Mouse (Mus musculus) lung, adult 2 months (tissue): Measurements from ENCODE around the gene Cdh23. TPM values are rescaled to one million over a fixed set of nuclear protein-coding genes. Genes with fewer than 3 reads are reported as not detected.

Source experiments
- DNase-seq: peaks from one replicate; pipeline ENCODE4 v3.0.0; 2022
- H3K4me1 ChIP-seq: fragments of 200-500 bp; 2 replicates; pipeline ENCODE4 v1.6.1; 2011; ENCODE audit warnings: low read length; ENCODE audit not compliant: control insufficient read depth, insufficient read depth
- H3K4me3 ChIP-seq: fragments of 200-500 bp; replicated peaks from 2 replicates; pipeline ENCODE3; 2011; ENCODE audit warnings: low read depth, mild to moderate bottlenecking, control low read depth, low read length; ENCODE audit errors: extremely low read depth
- CTCF ChIP-seq: fragments of 200-500 bp; IDR thresholded peaks from 2 replicates; pipeline ENCODE4 v1.5.1; 2011; ENCODE audit warnings: mild to moderate bottlenecking, low read length, control low read depth; ENCODE audit not compliant: insufficient read depth
- POLR2A ChIP-seq: fragments of 200-500 bp; IDR thresholded peaks from 2 replicates; pipeline ENCODE4 v1.6.1; 2011; ENCODE audit warnings: low read depth, mild to moderate bottlenecking, control low read depth, low read length, borderline replicate concordance; ENCODE audit errors: extremely low read depth
- WGBS: fragments of 180-500 bp; shearing (Covaris S2); methylation state at CpG from one replicate; pipeline ENCODE4 v1.1.7; 2018; 5-methylcytosine and 5-hydroxymethylcytosine counted together
- polyA plus RNA-seq: library from polyadenylated mRNA; depleted of rRNA; stranded (reverse); fragments of >200 nt; gene quantifications from 2 replicates; pipeline ENCODE4 v1.2.3, GENCODE M21; 2012

The Cdh23 gene
- polyA plus RNA-seq, 1 experiment = 0.78 TPM

DNA sequence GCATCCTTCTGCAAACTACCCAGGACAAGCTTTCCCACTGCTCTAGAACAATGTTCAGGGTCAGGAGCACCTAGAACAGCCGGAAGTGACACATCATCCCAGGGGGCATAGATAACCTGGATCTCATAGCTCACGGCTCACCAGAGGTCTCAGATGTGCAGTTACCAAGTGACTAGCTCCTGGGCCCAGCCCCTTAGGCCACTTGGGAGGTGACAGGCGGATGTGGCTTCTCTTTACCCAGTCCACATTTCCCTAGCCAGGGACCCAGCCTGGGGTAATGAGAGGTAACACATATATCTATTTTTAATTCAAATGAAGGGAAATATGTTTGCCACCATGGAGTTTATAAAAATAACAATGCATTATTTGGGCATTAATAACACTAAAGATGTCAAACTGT lies 71.3 kb downstream of the Cdh23 start:
- H3K4me1 ChIP-seq = no peaks in the 10 kb centered on the region
- TF ChIP-seq CTCF (no peak), POLR2A (no peak)
- DNase-seq = no peak
- no peak overlapping the region for H3K4me3 ChIP-seq
- WGBS = 52% methylated on average over 3 of the region's 3 CpGs

DNA sequence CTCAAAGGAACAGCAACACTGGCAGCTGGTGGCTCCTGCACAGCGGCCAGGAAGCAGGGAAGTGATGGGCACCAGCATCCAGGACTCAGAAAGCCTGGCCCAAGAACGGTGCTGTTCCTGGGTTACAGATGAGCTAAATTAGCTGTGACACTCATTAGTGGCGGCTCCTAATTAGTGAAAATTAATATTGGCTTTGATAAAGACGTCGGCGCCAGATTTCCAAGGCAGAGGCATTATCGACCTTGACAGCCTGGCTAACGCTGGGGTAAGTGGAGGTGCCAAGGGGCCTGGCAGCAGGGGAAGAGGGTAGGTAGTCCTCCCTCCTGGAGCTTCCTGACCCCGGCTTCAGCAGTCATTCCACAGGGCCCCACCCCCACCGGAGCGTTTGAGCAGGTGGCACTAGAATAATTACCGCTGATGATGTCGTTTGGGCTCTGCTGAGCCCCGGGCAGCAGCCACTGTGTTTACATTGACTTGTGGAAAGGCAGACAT lies 72.0 kb downstream of the Cdh23 start:
- TF ChIP-seq POLR2A = no peak
- no peak for TF ChIP-seq CTCF
- no peak overlapping the region for H3K4me3 ChIP-seq
- no peaks in the 10 kb centered on the region for H3K4me1 ChIP-seq
- DNase-seq = no peak
- 41% methylated on average over 14 of the region's 14 CpGs for WGBS

DNA sequence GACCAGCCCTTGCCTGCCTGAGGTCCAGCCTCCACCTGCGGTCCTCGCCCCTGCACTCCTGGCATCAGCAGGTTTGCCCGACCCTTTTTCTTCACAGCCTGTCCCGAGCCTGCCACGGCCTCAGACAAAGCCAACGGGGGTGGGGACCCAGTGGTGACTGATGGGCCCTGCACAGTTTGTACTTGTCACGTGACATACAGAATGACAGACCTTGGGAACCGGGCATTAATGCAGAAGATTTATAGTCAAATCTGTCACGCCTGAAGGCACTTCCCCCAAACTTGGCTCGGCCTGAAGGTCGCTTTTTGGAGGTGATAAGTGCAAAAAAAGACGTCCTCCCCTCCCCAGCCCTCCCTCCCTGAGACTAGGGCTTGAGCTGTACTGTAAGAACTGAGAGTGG lies 73.5 kb downstream of the Cdh23 start:
- TF ChIP-seq CTCF = no peak
- TF ChIP-seq POLR2A = no peak
- Histone ChIP-seq H3K4me3 (no peak overlapping the region), H3K4me1 (no peaks in the 10 kb centered on the region)
- DNase-seq = no peak
- 41% methylated on average over 12 of the region's 12 CpGs for WGBS

DNA sequence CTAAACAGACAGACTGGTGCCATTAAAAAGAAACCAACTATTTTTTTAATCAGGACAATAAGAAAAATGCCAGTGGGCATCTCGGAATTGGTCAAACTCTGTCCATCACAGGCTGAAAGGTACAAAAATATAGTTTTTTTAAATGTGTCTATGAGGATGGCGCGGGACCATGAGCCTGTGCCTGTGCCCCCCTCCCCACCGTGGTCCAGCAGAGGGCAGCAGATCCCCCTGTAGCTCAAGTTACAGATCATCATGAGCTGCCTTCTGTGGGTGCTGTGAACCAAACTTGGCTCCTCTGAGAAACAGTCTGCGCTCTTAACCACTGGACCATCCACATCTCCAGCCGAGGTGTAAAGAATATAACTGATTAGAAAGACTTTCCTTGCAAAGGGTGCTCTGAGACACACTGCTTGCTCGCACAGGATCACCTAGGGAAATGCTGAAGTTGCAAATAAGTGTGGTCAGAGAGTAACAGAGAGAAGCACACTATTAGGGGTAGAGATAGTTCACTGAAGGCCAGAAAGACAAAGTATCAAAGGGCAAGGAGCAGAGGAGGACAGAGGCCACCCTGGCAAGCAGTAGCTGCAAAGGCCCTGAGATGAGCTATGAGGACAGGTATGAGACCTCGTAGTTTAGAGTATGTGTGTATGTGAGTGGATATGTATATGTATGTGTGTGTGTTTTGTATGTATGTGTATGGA lies 74.7 kb downstream of the Cdh23 start:
- TF ChIP-seq POLR2A (no peak), CTCF (no peak)
- H3K4me1 ChIP-seq = no peaks in the 10 kb centered on the region

DNA sequence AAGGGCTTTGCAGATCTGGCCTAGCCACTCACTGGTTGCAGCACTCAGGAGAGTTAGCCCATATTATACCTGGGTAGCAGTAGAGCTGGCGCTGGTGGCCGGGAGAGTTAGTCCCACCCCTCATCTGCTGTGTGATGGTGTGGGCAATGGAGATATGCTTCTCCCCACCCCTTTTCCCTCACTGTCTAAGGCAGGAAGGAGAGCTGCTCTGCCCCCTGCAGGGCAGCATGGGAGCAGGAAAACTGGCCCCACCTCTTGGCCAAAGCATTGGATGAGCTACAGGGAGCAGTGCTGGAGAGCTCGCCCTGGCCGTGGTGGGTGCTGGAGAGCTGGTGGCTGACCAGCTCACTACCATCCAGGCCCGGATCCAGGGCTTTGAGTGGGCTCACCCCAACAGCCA lies 80.4 kb downstream of the Cdh23 start:
- H3K4me3 ChIP-seq = no peak overlapping the region
- no peaks in the 10 kb centered on the region for H3K4me1 ChIP-seq
- no peak for DNase-seq
- TF ChIP-seq CTCF = peak; percentile 19; the same call in 1 of the 2 replicates
- TF ChIP-seq POLR2A = no peak
- 66% methylated on average over 5 of the region's 5 CpGs for WGBS

More for the DNA sequence above, 74.7 kb downstream of the Cdh23 start:
- DNase-seq = no peak
- WGBS = 89% methylated on average over 8 of the region's 8 CpGs
- H3K4me3 ChIP-seq = no peak overlapping the region

DNA sequence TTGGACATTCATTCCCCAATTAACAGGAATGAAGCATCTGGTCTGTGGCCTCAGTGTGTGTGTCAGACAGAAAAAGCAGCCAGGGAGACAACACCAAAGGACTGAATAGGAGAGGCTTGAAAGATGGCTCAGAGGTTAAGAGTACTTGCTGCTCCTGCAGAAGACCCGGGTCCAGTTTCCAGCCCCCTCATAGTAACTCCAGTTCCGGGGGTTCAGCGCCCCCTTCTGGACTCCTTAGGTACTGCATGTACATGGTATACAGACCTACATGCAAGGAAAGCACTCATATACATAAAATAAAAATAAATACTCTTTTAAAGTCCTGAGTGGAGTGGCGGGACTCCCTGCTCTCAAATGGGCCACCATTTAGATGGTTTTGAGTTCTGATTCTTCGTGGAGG lies 83.4 kb downstream of the Cdh23 start:
- no peak overlapping the region for H3K4me3 ChIP-seq
- 24% methylated on average over 5 of the region's 5 CpGs for WGBS
- DNase-seq = peak; percentile 5
- no peaks in the 10 kb centered on the region for H3K4me1 ChIP-seq
- TF ChIP-seq CTCF = no peak
- TF ChIP-seq POLR2A = no peak

DNA sequence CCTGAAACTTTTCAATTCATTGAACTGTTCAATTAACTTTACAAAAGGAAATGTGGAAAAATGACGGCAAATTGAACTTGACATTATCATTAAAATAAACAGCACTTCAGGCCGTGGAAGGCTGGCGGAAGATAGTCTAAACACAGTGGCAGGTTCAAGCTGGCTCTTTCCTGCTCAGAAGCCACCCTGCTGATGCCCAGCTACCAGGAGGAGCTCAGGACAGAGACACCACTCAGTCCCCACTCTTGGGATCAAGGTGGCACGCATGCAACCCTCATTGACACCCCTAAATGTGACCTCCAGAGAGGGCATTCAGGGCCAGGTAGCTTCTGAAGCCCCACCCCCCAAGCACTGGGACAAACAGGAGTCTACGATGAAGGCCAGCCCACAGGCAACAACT lies 89.1 kb downstream of the Cdh23 start:
- TF ChIP-seq CTCF (no peak), POLR2A (no peak)
- H3K4me3 ChIP-seq = no peak overlapping the region
- no peaks in the 10 kb centered on the region for H3K4me1 ChIP-seq
- 53% methylated on average over 5 of the region's 5 CpGs for WGBS
- DNase-seq = no peak

DNA sequence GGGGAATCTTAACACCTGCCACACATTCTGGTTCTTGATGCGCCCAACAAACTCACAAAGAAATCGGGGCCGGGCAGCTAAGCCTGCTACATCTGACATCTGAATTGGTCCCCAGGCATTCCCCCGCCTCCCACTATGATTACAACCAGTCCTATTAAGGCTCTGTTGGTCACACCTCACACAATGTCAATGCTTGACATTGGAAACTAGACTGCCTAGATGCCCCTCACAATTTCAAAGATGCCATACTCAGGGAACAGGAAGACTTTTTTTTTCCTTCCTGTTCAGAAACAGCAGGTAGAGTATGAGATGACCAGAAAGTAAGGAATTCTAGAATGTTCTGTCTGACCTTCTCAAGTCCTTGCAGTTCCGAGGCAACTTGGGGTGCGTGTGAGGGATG lies 89.6 kb downstream of the Cdh23 start:
- Histone ChIP-seq H3K4me1 (no peaks in the 10 kb centered on the region), H3K4me3 (no peak overlapping the region)
- WGBS = 81% methylated on average over 6 of the region's 6 CpGs
- TF ChIP-seq CTCF (no peak), POLR2A (no peak)
- no peak for DNase-seq

DNA sequence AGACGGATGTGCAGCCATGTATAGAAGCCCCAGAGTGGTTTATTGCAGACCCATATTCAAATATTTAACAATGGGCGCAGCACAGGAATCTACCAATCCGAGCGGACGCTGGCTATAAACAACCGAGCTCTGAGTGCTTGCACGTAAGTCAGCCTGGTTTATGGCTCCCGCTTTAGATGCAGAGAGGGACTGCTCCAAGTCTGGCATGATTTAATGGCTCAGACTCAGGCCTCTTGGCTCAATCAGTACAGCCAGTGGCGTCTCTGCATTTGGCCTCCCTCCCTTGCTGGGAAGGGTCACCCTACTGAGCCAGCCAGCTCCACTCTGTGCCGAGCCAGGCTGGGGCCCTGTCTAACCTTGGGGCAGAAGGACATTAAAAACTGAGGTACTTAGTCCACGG lies 94.1 kb downstream of the Cdh23 start:
- TF ChIP-seq CTCF = no peak
- TF ChIP-seq POLR2A = no peak
- H3K4me3 ChIP-seq = no peak overlapping the region
- DNase-seq = no peak
- 78% methylated on average over 11 of the region's 11 CpGs for WGBS
- no peaks in the 10 kb centered on the region for H3K4me1 ChIP-seq

DNA sequence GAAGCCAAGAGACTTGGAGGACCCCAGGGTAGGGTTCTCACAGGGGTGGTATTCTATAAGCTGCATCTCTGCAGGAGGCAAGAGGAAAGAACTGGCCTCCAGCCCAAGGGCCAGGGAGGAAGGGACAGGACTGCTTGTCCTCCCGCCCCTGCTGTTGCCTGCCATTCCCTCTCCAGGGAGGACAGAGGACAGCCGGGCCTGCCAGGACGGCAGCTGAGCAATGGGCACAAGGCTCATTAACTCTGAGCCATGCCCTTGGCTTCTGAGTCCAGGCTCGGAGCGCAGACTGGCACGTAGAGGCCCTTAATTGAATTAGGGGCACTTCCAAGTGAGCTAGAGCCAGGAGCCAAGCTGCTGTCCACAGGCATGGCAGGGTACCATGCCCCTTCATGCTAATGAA lies 101.1 kb downstream of the Cdh23 start:
- no peak overlapping the region for H3K4me3 ChIP-seq
- H3K4me1 ChIP-seq = no peaks in the 10 kb centered on the region
- no peak for TF ChIP-seq CTCF
- TF ChIP-seq POLR2A = no peak
- WGBS = 85% methylated on average over 6 of the region's 6 CpGs
- DNase-seq = no peak
